Mouse (Mus musculus) MEL (cell line): Measurements from ENCODE around the gene Ccdc33. TPM values are rescaled to one million over a fixed set of nuclear protein-coding genes. Genes with fewer than 3 reads are reported as not detected.

ENCODE experiments used
- DNase-seq: peaks from one replicate; pipeline ENCODE4 v3.0.0; 2011; ENCODE audit warnings: low read depth, low spot score
- H3K27ac ChIP-seq: 2 replicates; pipeline ENCODE4 v1.5.1; 2012; ENCODE audit warnings: low read depth, mild to moderate bottlenecking, control low read depth, low read length, moderate library complexity; ENCODE audit not compliant: control insufficient read depth
- H3K27me3 ChIP-seq, 2 experiments: fragments of 150-350 bp in 1 of 2; sonication (generic) in 1 of 2; 2 replicates each; pipeline ENCODE4 v1.6.1; 2012; ENCODE audit warnings: low read length in 2 of 2, mild to moderate bottlenecking in 2 of 2, improper control_type of control experiment in 1 of 2, moderate library complexity in 1 of 2; ENCODE audit not compliant: insufficient read depth in 2 of 2, control insufficient read depth in 1 of 2
- H3K36me3 ChIP-seq, 2 experiments: 2 replicates each; pipeline ENCODE4 v1.6.1; 2012 to 2014; ENCODE audit warnings: low read length in 2 of 2, improper control_type of control experiment in 1 of 2, inconsistent platforms in 1 of 2, mild to moderate bottlenecking in 1 of 2; ENCODE audit not compliant: insufficient read depth in 2 of 2, control insufficient read depth in 1 of 2
- H3K4me1 ChIP-seq, 2 experiments: fragments of 150-350 bp in 1 of 2; sonication (generic) in 1 of 2; 2 replicates each; pipeline ENCODE4 v1.6.1; 2012; ENCODE audit warnings: low read length in 2 of 2, improper control_type of control experiment in 1 of 2, mild to moderate bottlenecking in 1 of 2; ENCODE audit not compliant: insufficient read depth in 2 of 2, control insufficient read depth in 1 of 2
- H3K4me3 ChIP-seq, 2 experiments: fragments of 150-350 bp in 1 of 2; sonication (generic) in 1 of 2; 2 replicates each; pipeline ENCODE4 v1.5.1; 2012; ENCODE audit warnings: low read depth in 2 of 2, low read length in 2 of 2, mild to moderate bottlenecking in 2 of 2, moderate library complexity in 2 of 2, control low read depth in 1 of 2, improper control_type of control experiment in 1 of 2; ENCODE audit not compliant: control insufficient read depth in 1 of 2, insufficient read depth in 1 of 2
- H3K79me2 ChIP-seq: 2 replicates; pipeline ENCODE4 v1.6.1; 2012; ENCODE audit warnings: mild to moderate bottlenecking, low read length, moderate library complexity; ENCODE audit not compliant: control insufficient read depth, poor library complexity, insufficient read depth
- H3K9ac ChIP-seq: 2 replicates; pipeline ENCODE4 v1.6.1; 2012; ENCODE audit warnings: low read depth, mild to moderate bottlenecking, control low read depth, low read length, moderate library complexity; ENCODE audit not compliant: control insufficient read depth, poor library complexity, severe bottlenecking
- H3K9me3 ChIP-seq: fragments of 150-350 bp; sonication (generic); replicated peaks from 2 replicates; pipeline ENCODE4 v1.6.1; 2012; ENCODE audit warnings: mild to moderate bottlenecking, low read length, improper control_type of control experiment, moderate library complexity; ENCODE audit not compliant: insufficient read depth
- BHLHE40 ChIP-seq: IDR thresholded peaks from 2 replicates; pipeline ENCODE4 v1.6.1; 2012; ENCODE audit warnings: low read depth, mild to moderate bottlenecking, inconsistent platforms, low read length, improper control_type of control experiment, borderline replicate concordance
- CHD1 ChIP-seq: IDR thresholded peaks from 2 replicates; pipeline ENCODE4 v1.6.1; 2012; ENCODE audit warnings: low read depth, mild to moderate bottlenecking, inconsistent platforms, low read length, improper control_type of control experiment
- E2F4 ChIP-seq: IDR thresholded peaks from 2 replicates; pipeline ENCODE4 v1.6.1; 2011; ENCODE audit warnings: low read depth, low read length, improper control_type of control experiment, borderline replicate concordance
- ELF1 ChIP-seq: IDR thresholded peaks from 2 replicates; pipeline ENCODE4 v1.6.1; 2014; ENCODE audit warnings: low read depth, mild to moderate bottlenecking, inconsistent platforms, low read length, improper control_type of control experiment, moderate library complexity
- GABPA ChIP-seq: IDR thresholded peaks from 2 replicates; pipeline ENCODE4 v1.6.1; 2012; ENCODE audit warnings: low read depth, mild to moderate bottlenecking, inconsistent platforms, low read length, improper control_type of control experiment, moderate library complexity
- GATA1 ChIP-seq: IDR thresholded peaks from 2 replicates; pipeline ENCODE4 v1.6.1; 2011; ENCODE audit warnings: low read depth, low read length, improper control_type of control experiment
- JUND ChIP-seq: IDR thresholded peaks from 2 replicates; pipeline ENCODE4 v1.6.1; 2011; ENCODE audit warnings: low read depth, mild to moderate bottlenecking, improper control_type of control experiment, low read length
- KAT2A ChIP-seq: conservative IDR thresholded peaks from 2 replicates; pipeline ENCODE4 v1.6.1; 2012; ENCODE audit warnings: low read depth, low read length, improper control_type of control experiment, inconsistent platforms
- MAFK ChIP-seq: IDR thresholded peaks from 2 replicates; pipeline ENCODE4 v1.6.1; 2011; ENCODE audit warnings: low read depth, mild to moderate bottlenecking, low read length, improper control_type of control experiment, borderline replicate concordance
- MEF2A ChIP-seq: IDR thresholded peaks from 2 replicates; pipeline ENCODE4 v1.6.1; 2014; ENCODE audit warnings: low read depth, mild to moderate bottlenecking, inconsistent platforms, low read length, improper control_type of control experiment; ENCODE audit not compliant: poor library complexity, insufficient replicate concordance, severe bottlenecking; ENCODE audit errors: extremely low read depth
- MXI1 ChIP-seq: IDR thresholded peaks from 2 replicates; pipeline ENCODE4 v1.6.1; 2011; ENCODE audit warnings: mild to moderate bottlenecking, low read depth, low read length, improper control_type of control experiment
- MYB ChIP-seq: IDR thresholded peaks from 2 replicates; pipeline ENCODE4 v1.6.1; 2011; ENCODE audit warnings: mild to moderate bottlenecking, low read depth, low read length, improper control_type of control experiment
- MYC ChIP-seq: IDR thresholded peaks from 2 replicates; pipeline ENCODE4 v1.6.1; 2011; ENCODE audit warnings: low read depth, mild to moderate bottlenecking, low read length, improper control_type of control experiment, moderate library complexity
- POLR2A ChIP-seq, 2 experiments: IDR thresholded peaks; 2 replicates each; pipeline ENCODE4 v1.6.1; 2011 to 2012; ENCODE audit warnings: low read length in 2 of 2, mild to moderate bottlenecking in 2 of 2, control low read depth in 1 of 2, improper control_type of control experiment in 1 of 2, low read depth in 1 of 2, moderate library complexity in 1 of 2; ENCODE audit not compliant: control insufficient read depth in 1 of 2, insufficient read depth in 1 of 2, poor library complexity in 1 of 2
- POLR2AphosphoS2 ChIP-seq: IDR thresholded peaks from 2 replicates; pipeline ENCODE4 v1.6.1; 2011; ENCODE audit warnings: low read length, improper control_type of control experiment
- POLR2AphosphoS5 ChIP-seq: IDR thresholded peaks from 2 replicates; pipeline ENCODE4 v1.6.1; 2012; ENCODE audit warnings: low read depth, borderline replicate concordance, mild to moderate bottlenecking, inconsistent platforms, low read length, moderate library complexity, mixed read lengths
- RCOR1 ChIP-seq: IDR thresholded peaks from 2 replicates; pipeline ENCODE4 v1.6.1; 2012; ENCODE audit warnings: low read depth, mild to moderate bottlenecking, inconsistent platforms, low read length, improper control_type of control experiment
- SIN3A ChIP-seq: IDR thresholded peaks from 2 replicates; pipeline ENCODE4 v1.6.1; 2012; ENCODE audit warnings: low read length, improper control_type of control experiment, inconsistent platforms
- SMC3 ChIP-seq: IDR thresholded peaks from 2 replicates; pipeline ENCODE4 v1.6.1; 2011; ENCODE audit warnings: low read depth, low read length, improper control_type of control experiment
- TAL1 ChIP-seq: IDR thresholded peaks from 2 replicates; pipeline ENCODE4 v1.6.1; 2012; ENCODE audit warnings: mild to moderate bottlenecking, inconsistent platforms, low read length, moderate library complexity, mixed read lengths
- TBP ChIP-seq: IDR thresholded peaks from 2 replicates; pipeline ENCODE4 v1.8.0; 2011; ENCODE audit warnings: low read depth, low read length, improper control_type of control experiment
- UBTF ChIP-seq: IDR thresholded peaks from 2 replicates; pipeline ENCODE4 v1.6.1; 2012; ENCODE audit warnings: low read depth, mild to moderate bottlenecking, inconsistent platforms, low read length, improper control_type of control experiment, moderate library complexity, borderline replicate concordance; ENCODE audit not compliant: insufficient read depth
- USF2 ChIP-seq, 2 experiments: IDR thresholded peaks; 2 replicates each; pipeline ENCODE4 v1.6.1; 2011 to 2012; ENCODE audit warnings: improper control_type of control experiment in 2 of 2, low read length in 2 of 2, borderline replicate concordance in 1 of 2, inconsistent platforms in 1 of 2, low read depth in 1 of 2, mild to moderate bottlenecking in 1 of 2; ENCODE audit not compliant: insufficient read depth in 1 of 2
- ZKSCAN1 ChIP-seq: IDR thresholded peaks from 2 replicates; pipeline ENCODE4 v1.6.1; 2012; ENCODE audit warnings: low read depth, mild to moderate bottlenecking, inconsistent platforms, low read length, improper control_type of control experiment, moderate library complexity
- ZMIZ1 ChIP-seq: IDR thresholded peaks from 2 replicates; pipeline ENCODE4 v1.6.1; 2012; ENCODE audit warnings: low read depth, mild to moderate bottlenecking, inconsistent platforms, low read length, improper control_type of control experiment, moderate library complexity
- polyA plus RNA-seq, 2 experiments: library from polyadenylated mRNA; stranded (reverse) in 1 of 2; unstranded in 1 of 2; fragments of >175 nt in 1 of 2; fragments of >200 nt in 1 of 2; gene quantifications; 2 replicates each; pipeline versions ENCODE4 v1.2.1 to v1.2.4; 2012; ENCODE audit warnings: low replicate concordance in 2 of 2, low read depth in 1 of 2; ENCODE audit not compliant: insufficient read length in 2 of 2, insufficient read depth in 1 of 2, missing spikeins in 1 of 2
- total RNA-seq: library from RNA; depleted of rRNA; stranded (reverse); fragments of 300-350 nt; gene quantifications from 2 replicates; pipeline ENCODE4 v1.2.3, GENCODE M21; 2012

The Ccdc33 gene
- total and polyA plus RNA-seq, 3 experiments, result not detected

DNA sequence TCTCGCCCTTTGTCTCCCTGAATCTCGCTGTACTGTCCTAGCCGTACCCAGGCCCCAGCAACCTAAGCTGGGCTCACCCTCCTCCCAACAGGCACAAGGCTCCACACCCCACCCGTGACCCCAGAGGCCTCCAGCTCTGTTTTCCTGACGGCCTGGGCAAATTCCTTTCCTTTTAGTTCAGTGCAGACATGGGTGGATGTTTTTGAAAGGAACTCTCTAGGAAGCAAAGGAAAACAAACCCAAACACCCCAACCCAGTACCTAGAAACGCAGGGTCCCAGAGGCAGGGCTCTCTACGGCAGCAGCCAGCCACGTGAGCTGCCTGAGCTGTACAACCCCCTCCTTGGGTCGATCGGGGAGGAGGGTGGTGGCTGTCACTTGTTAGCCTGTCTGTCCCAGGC, 76.2 kb downstream of the Ccdc33 start:
- no peak overlapping the region for H3K4me3 ChIP-seq
- peaks cover 0 to 10% of the 10 kb centered on the region in 2 experiments; a peak in 3 of 4 replicates for H3K27me3 ChIP-seq
- DNase-seq, result no peak
- no peak overlapping the region for H3K27ac ChIP-seq
- H3K9me3 ChIP-seq, result no peaks in the 10 kb centered on the region
- H3K4me1 ChIP-seq, result no peaks in the 10 kb centered on the region
- H3K9ac ChIP-seq, result no peak overlapping the region
- TF ChIP-seq MAFK (no peak), SIN3A (no peak), GABPA (no peak), MXI1 (no peak), TBP (no peak), POLR2A (IDR thresholded peaks at IDR 0.05; ENCODE audit: control insufficient read depth in 1 of 2, insufficient read depth in 1 of 2, low read depth in 1 of 2, low read length in 2 of 2, poor library complexity in 1 of 2) (no peak), TAL1 (no peak), ZKSCAN1 (no peak), E2F4 (no peak)
- no peaks in the 10 kb centered on the region for H3K36me3 ChIP-seq
- no peaks in the 10 kb centered on the region for H3K79me2 ChIP-seq

DNA sequence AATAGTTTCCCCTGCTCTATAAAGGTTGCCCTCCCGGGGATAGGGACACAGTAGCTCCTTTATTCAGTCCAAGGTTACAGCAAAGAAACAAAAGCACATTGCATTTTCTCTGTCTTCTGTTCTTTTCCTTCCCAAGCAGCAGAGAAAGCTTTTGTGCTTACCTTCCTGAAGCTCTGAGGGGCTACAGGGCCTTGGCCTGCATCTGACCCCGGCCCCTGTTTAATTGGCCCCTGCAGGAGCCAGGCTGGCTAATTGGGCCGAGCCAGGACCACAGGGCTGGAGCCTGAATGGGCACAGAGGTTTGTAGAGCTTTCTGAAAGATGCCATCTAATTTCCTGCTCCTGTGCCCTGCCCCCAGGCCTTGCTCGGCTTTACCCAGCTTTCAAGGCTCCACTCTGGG, 77.6 kb downstream of the Ccdc33 start:
- no peak overlapping the region for H3K27ac ChIP-seq
- no peak for TF ChIP-seq POLR2AphosphoS2
- no peak for TF ChIP-seq MEF2A
- no peak for TF ChIP-seq MYB
- no peak for TF ChIP-seq CHD1
- TF ChIP-seq POLR2AphosphoS5, result no peak
- no peak for TF ChIP-seq MAFK
- TF ChIP-seq USF2 (IDR thresholded peaks at IDR 0.05; ENCODE audit: borderline replicate concordance in 1 of 2, insufficient read depth in 1 of 2, low read depth in 1 of 2, low read length in 2 of 2), result no peak
- TF ChIP-seq GATA1, result no peak
- no peak for TF ChIP-seq SMC3
- no peak for TF ChIP-seq SIN3A
- TF ChIP-seq RCOR1, result no peak
- TF ChIP-seq JUND, result no peak
- no peak for TF ChIP-seq MYC
- TF ChIP-seq KAT2A, result no peak
- TF ChIP-seq UBTF, result no peak
- no peak for TF ChIP-seq ELF1
- TF ChIP-seq ZMIZ1, result no peak
- no peak for TF ChIP-seq BHLHE40
- no peak for TF ChIP-seq GABPA
- TF ChIP-seq, all 39 proteins: peak for 0
- Histone ChIP-seq H3K9me3 (no peaks in the 10 kb centered on the region), H3K27me3 (peaks cover 0 to 8% of the 10 kb centered on the region in 2 experiments; a peak in 3 of 4 replicates), H3K9ac (no peak overlapping the region), H3K4me1 (no peaks in the 10 kb centered on the region), H3K4me3 (no peak overlapping the region), H3K36me3 (no peaks in the 10 kb centered on the region), H3K79me2 (no peaks in the 10 kb centered on the region)
- DNase-seq, result no peak
